Mouse (Mus musculus) kidney, postnatal 0 days (tissue): ENCODE data around the gene Gstt2. TPM values are rescaled to one million over a fixed set of nuclear protein-coding genes. Genes with fewer than 3 reads are reported as not detected.

Experiments used
- ATAC-seq: fragments of 200-750 bp; cut with Nextera tagmentation; replicated peaks from 2 replicates; pipeline ENCODE4 v1.8.0; 2017; ENCODE audit warnings: low read depth, moderate number of reproducible peaks, moderate TSS enrichment, moderate library complexity; ENCODE audit not compliant: low FRiP score
- DNase-seq: peaks from one replicate; pipeline ENCODE4 v3.0.0-alpha.2; 2016; ENCODE audit warnings: low spot score
- H3K27ac ChIP-seq: fragments of 300-500 bp; sonication (generic); 2 replicates; pipeline ENCODE4 v1.5.1; 2014; ENCODE audit warnings: mild to moderate bottlenecking
- H3K27me3 ChIP-seq: fragments of 300-500 bp; sonication (generic); 2 replicates; pipeline ENCODE4 v1.6.1; 2014; ENCODE audit warnings: low read length, mixed read lengths; ENCODE audit not compliant: insufficient read depth
- H3K36me3 ChIP-seq: fragments of 300-500 bp; sonication (generic); 2 replicates; pipeline ENCODE4 v1.6.1; 2014; ENCODE audit warnings: low read length, mixed read lengths; ENCODE audit not compliant: insufficient read depth
- H3K4me1 ChIP-seq: fragments of 300-500 bp; sonication (generic); replicated peaks from 2 replicates; pipeline ENCODE4 v1.6.1; 2014; ENCODE audit warnings: antibody characterized with exemption, low read length, mixed read lengths; ENCODE audit not compliant: insufficient read depth
- H3K4me2 ChIP-seq: fragments of 300-500 bp; sonication (generic); 2 replicates; pipeline ENCODE4 v1.6.1; 2014; ENCODE audit warnings: mild to moderate bottlenecking, low read length, moderate library complexity, mixed read lengths
- H3K4me3 ChIP-seq: fragments of 300-500 bp; sonication (generic); replicated peaks from 2 replicates; pipeline ENCODE4 v1.5.1; 2014; ENCODE audit warnings: low read depth, low read length
- H3K9ac ChIP-seq: fragments of 300-500 bp; sonication (generic); 2 replicates; pipeline ENCODE4 v1.6.1; 2014; ENCODE audit warnings: low read depth, low read length
- H3K9me3 ChIP-seq: fragments of 300-500 bp; sonication (generic); replicated peaks from 2 replicates; pipeline ENCODE4 v1.6.1; 2016; ENCODE audit warnings: low read length, inconsistent platforms, mixed read lengths
- CTCF ChIP-seq: IDR thresholded peaks from 2 replicates; pipeline ENCODE4 v1.5.1; 2016; ENCODE audit warnings: antibody characterized with exemption, low read depth, mild to moderate bottlenecking, moderate library complexity
- WGBS: fragments of 180-500 bp; shearing (Covaris S2); extraction: QIAGEN DNeasy Blood & Tissue Kit; methylation state at CpG from one replicate; pipeline ENCODE4 v1.1.7; 2014; 5-methylcytosine and 5-hydroxymethylcytosine counted together
- polyA plus RNA-seq: library from polyadenylated mRNA; unstranded; fragments of >200 nt; fragmentation: Nextera tagmentation; extraction: Ambion mirVana; gene quantifications from 2 replicates; pipeline ENCODE4 v1.2.1, GENCODE M21; 2015

Gstt2 gene
- polyA plus RNA-seq: 125 and 129 TPM in 2 replicates

GRCm38 (mm10) chr10:75837248-75837759 is at the start of gene Gstt2:
Gene Gstt2 (minus strand): TSS chr10:75837424.
- peak within 1 kb of the TSS; percentile 93 for H3K27ac ChIP-seq
- H3K9ac ChIP-seq: peak within 1 kb of the TSS; percentile 19
- WGBS: under 1% methylated on average over 21 of the region's 21 CpGs
- no peaks in the 10 kb centered on the region for H3K27me3 ChIP-seq
- peak; percentile 68 for TF ChIP-seq CTCF
- ATAC-seq (peak; percentile 81), DNase-seq (peak; percentile 95)
- no peaks in the 10 kb centered on the region for H3K36me3 ChIP-seq
- no peaks in the 10 kb centered on the region for H3K9me3 ChIP-seq
- H3K4me1 ChIP-seq: peaks cover 18% of the 10 kb centered on the region; the same call in 1 of the 2 replicates
- peak within 1 kb of the TSS; percentile 21 for H3K4me3 ChIP-seq
- H3K4me2 ChIP-seq: peak within 1 kb of the TSS; percentile 81

- Histone ChIP-seq H3K27ac (no peak overlapping the region), H3K9ac (no peak overlapping the region), H3K36me3 (no peaks in the 10 kb centered on the region), H3K4me3 (no peak overlapping the region), H3K4me1 (peaks cover 10% of the 10 kb centered on the region; the same call in 1 of the 2 replicates), H3K9me3 (no peaks in the 10 kb centered on the region), H3K4me2 (no peak overlapping the region), H3K27me3 (no peaks in the 10 kb centered on the region)
- 95% methylated on average over 8 of the region's 8 CpGs for WGBS
- ATAC-seq: no peak
- TF ChIP-seq CTCF: no peak
- no peak for DNase-seq
Measured at GRCm38 (mm10) chr10:75884742-75885141, 47.5 kb upstream of the Gstt2 start.

DNA sequence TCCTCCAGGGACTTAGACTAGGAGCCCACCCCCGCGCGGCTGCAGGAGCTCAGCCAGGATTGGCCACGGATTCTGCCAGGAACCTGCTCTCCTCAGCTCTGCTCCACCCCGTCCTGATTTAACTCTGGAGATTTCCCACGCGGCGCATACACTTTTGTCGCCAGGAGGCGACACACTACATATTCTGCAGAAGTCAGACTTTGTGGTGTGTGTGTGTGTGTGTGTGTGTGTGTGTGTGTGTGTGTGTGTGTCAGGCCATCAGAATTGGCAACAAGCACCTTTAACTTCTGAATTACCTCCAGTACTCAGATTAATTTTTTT is 46.0 kb upstream of the Gstt2 start:
- no peak overlapping the region for H3K9ac ChIP-seq
- H3K27me3 ChIP-seq: no peaks in the 10 kb centered on the region
- peak overlapping the region; percentile 19 for H3K27ac ChIP-seq
- TF ChIP-seq CTCF: peak; percentile 77
- peak overlapping the region; percentile 2; the same call in 1 of the 2 replicates for H3K4me2 ChIP-seq
- peak; percentile 73; the same call in 1 of the 2 replicates for ATAC-seq
- no peak overlapping the region for H3K4me3 ChIP-seq
- no peaks in the 10 kb centered on the region for H3K9me3 ChIP-seq
- under 1% methylated on average over 10 of the region's 10 CpGs for WGBS
- peak; percentile 89 for DNase-seq
- 0 out of 2 replicates have a peak, but pooled peaks cover 4% of the 10 kb centered on the region for H3K4me1 ChIP-seq
- no peaks in the 10 kb centered on the region for H3K36me3 ChIP-seq

GRCm38 (mm10) chr10:75882433-75883231 is 45.4 kb upstream of the Gstt2 start:
- Histone ChIP-seq H3K9ac (0 out of 2 replicates have a peak overlapping the region, but pooled peaks have one; percentile 4), H3K9me3 (no peaks in the 10 kb centered on the region), H3K4me1 (0 out of 2 replicates have a peak, but pooled peaks cover 4% of the 10 kb centered on the region), H3K27ac (peak overlapping the region; percentile 62), H3K4me2 (peak overlapping the region; percentile 8; the same call in 1 of the 2 replicates), H3K27me3 (no peaks in the 10 kb centered on the region), H3K4me3 (no peak overlapping the region), H3K36me3 (no peaks in the 10 kb centered on the region)
- WGBS: 7% methylated on average over 15 of the region's 15 CpGs
- TF ChIP-seq CTCF: no peak
- ATAC-seq: peak; percentile 84
- DNase-seq: peak; percentile 74

DNA sequence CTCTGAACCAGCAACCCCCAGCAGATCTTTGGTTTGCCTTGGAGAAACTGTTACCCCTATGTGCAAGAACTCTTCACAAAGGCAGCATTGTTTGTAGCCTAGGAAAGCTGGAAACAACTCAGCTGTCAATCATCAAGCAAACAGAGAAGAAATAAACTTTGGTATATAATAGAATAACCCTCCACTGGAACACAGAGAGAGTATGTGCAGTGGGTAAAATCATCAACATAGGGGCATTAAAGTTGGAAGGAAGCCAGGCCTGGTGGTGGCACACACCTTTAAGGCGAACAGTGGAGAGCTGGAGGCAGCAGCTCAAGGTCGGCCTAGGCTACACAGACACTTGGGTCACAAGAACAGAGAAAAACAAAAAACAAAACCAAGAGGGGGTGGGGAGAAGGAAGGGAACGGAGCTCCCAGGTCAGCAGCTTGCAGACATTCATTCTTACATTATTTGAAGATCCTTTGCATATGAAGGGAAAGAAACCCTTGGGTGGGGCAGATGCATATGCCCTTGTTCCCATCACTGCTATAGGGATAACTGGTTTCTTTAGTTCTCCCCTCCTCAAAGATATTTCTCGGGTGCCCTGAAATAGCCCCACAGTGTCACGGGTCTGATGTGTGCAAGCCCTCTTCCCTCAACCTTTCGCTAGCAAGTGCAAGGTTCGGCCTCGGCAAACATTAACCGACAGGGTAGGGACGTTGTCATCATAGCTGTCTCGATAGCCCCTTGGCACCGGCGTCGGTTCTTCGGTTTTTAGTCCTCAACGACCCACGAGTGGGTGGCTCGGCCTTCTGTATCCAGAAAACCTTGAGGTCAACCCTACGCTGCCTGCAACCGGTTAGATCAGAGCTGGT is 44.6 kb upstream of the Gstt2 start:
- WGBS: 17% methylated on average over 20 of the region's 20 CpGs
- ATAC-seq (peak; percentile 78), DNase-seq (no peak)
- no peaks in the 10 kb centered on the region for H3K27me3 ChIP-seq
- 0 out of 2 replicates have a peak, but pooled peaks cover 4% of the 10 kb centered on the region for H3K4me1 ChIP-seq
- H3K4me2 ChIP-seq: 0 out of 2 replicates have a peak overlapping the region, but pooled peaks have one; percentile 8
- H3K4me3 ChIP-seq: no peak overlapping the region
- no peaks in the 10 kb centered on the region for H3K9me3 ChIP-seq
- no peaks in the 10 kb centered on the region for H3K36me3 ChIP-seq
- H3K27ac ChIP-seq: peak overlapping the region; percentile 62
- 0 out of 2 replicates have a peak overlapping the region, but pooled peaks have one; percentile 4 for H3K9ac ChIP-seq
- no peak for TF ChIP-seq CTCF
